Mouse (Mus musculus): ENCODE results near the gene Nup153. TPM values are rescaled to one million over a fixed set of nuclear protein-coding genes. Genes with fewer than 3 reads are reported as not detected.

Nup153 gene
- polyA plus RNA-seq (2015; fragmentation: Nextera tagmentation; extraction: Ambion mirVana) = 6.6 and 8.0 TPM in 2 replicates

GRCm38 (mm10) chr13:46727837-46728268 lies at the start of gene Nup153:
Gene Nup153 (minus strand): TSS chr13:46727940.
- ATAC-seq (peak; percentile 88), DNase-seq (peak; percentile 100)
- Histone ChIP-seq H3K4me3 (ENCODE audit: low read depth, low read length) (peak within 1 kb of the TSS; percentile 74), H3K27ac (ENCODE audit: low read depth) (peak within 1 kb of the TSS; percentile 95), H3K4me1 (ENCODE audit: insufficient read depth) (peaks cover 16% of the 10 kb centered on the region), H3K36me3 (replicated peaks; ENCODE audit: insufficient read depth, low read length) (no peaks in the 10 kb centered on the region), H3K9me3 (ENCODE audit: low read length) (no peaks in the 10 kb centered on the region), H3K4me2 (ENCODE audit: low read depth, low read length) (peak within 1 kb of the TSS; percentile 89), H3K9ac (replicated peaks) (peak within 1 kb of the TSS; percentile 81), H3K27me3 (ENCODE audit: insufficient read depth, low read length) (no peaks in the 10 kb centered on the region)
- peak; percentile 70 for TF ChIP-seq EP300 (IDR thresholded peaks at IDR 0.05; ENCODE audit: low read depth)
- no peak for TF ChIP-seq CTCF (IDR thresholded peaks at IDR 0.05; ENCODE audit: low read depth)
- WGBS (ENCODE audit: insufficient replicate concordance) = 2% methylated on average over 40 of the region's 51 CpGs

GRCm38 (mm10) chr13:46777461-46777860 lies 49.7 kb upstream of the Nup153 start:
- no peak for TF ChIP-seq CTCF (IDR thresholded peaks at IDR 0.05; ENCODE audit: low read depth)
- no peak for TF ChIP-seq EP300 (IDR thresholded peaks at IDR 0.05; ENCODE audit: low read depth)
- H3K4me3 ChIP-seq (ENCODE audit: low read depth, low read length) = no peak overlapping the region
- ATAC-seq (no peak), DNase-seq (no peak)
- no peak overlapping the region for H3K27ac ChIP-seq (ENCODE audit: low read depth)
- 72% methylated on average over 3 of the region's 3 CpGs for WGBS (ENCODE audit: insufficient replicate concordance)
- no peaks in the 10 kb centered on the region for H3K4me1 ChIP-seq (ENCODE audit: insufficient read depth)
- no peak overlapping the region for H3K4me2 ChIP-seq (ENCODE audit: low read depth, low read length)
- peaks cover 16% of the 10 kb centered on the region for H3K36me3 ChIP-seq (replicated peaks; ENCODE audit: insufficient read depth, low read length)
- no peaks in the 10 kb centered on the region for H3K9me3 ChIP-seq (ENCODE audit: low read length)
- H3K27me3 ChIP-seq (ENCODE audit: insufficient read depth, low read length) = no peaks in the 10 kb centered on the region
- no peak overlapping the region for H3K9ac ChIP-seq (replicated peaks)

GRCm38 (mm10) chr13:46776636-46777305 lies 49.0 kb upstream of the Nup153 start:
- Histone ChIP-seq H3K9me3 (ENCODE audit: low read length) (no peaks in the 10 kb centered on the region), H3K4me1 (ENCODE audit: insufficient read depth) (no peaks in the 10 kb centered on the region), H3K27me3 (ENCODE audit: insufficient read depth, low read length) (no peaks in the 10 kb centered on the region), H3K36me3 (replicated peaks; ENCODE audit: insufficient read depth, low read length) (peaks cover 16% of the 10 kb centered on the region), H3K4me3 (ENCODE audit: low read depth, low read length) (no peak overlapping the region), H3K4me2 (ENCODE audit: low read depth, low read length) (no peak overlapping the region), H3K9ac (replicated peaks) (no peak overlapping the region), H3K27ac (ENCODE audit: low read depth) (no peak overlapping the region)
- DNase-seq (no peak), ATAC-seq (no peak)
- WGBS (ENCODE audit: insufficient replicate concordance) = 71% methylated on average over 14 of the region's 14 CpGs
- TF ChIP-seq EP300 (IDR thresholded peaks at IDR 0.05; ENCODE audit: low read depth) = no peak
- no peak for TF ChIP-seq CTCF (IDR thresholded peaks at IDR 0.05; ENCODE audit: low read depth)

- H3K27ac ChIP-seq (ENCODE audit: low read depth) = no peak overlapping the region
- ATAC-seq (no peak), DNase-seq (no peak)
- peaks cover 20% of the 10 kb centered on the region for H3K36me3 ChIP-seq (replicated peaks; ENCODE audit: insufficient read depth, low read length)
- H3K4me2 ChIP-seq (ENCODE audit: low read depth, low read length) = no peak overlapping the region
- no peak overlapping the region for H3K4me3 ChIP-seq (ENCODE audit: low read depth, low read length)
- H3K9me3 ChIP-seq (ENCODE audit: low read length) = no peaks in the 10 kb centered on the region
- WGBS (ENCODE audit: insufficient replicate concordance) = 48% methylated on average over 5 of the region's 5 CpGs
- TF ChIP-seq CTCF (IDR thresholded peaks at IDR 0.05; ENCODE audit: low read depth) = no peak
- TF ChIP-seq EP300 (IDR thresholded peaks at IDR 0.05; ENCODE audit: low read depth) = no peak
- H3K9ac ChIP-seq (replicated peaks) = no peak overlapping the region
- no peaks in the 10 kb centered on the region for H3K27me3 ChIP-seq (ENCODE audit: insufficient read depth, low read length)
- H3K4me1 ChIP-seq (ENCODE audit: insufficient read depth) = no peaks in the 10 kb centered on the region
Measured at GRCm38 (mm10) chr13:46774998-46775397, 47.3 kb upstream of the Nup153 start.

- H3K4me2 ChIP-seq (ENCODE audit: low read depth, low read length) = no peak overlapping the region
- H3K9ac ChIP-seq (replicated peaks) = no peak overlapping the region
- 90% methylated on average over 13 of the region's 13 CpGs for WGBS (ENCODE audit: insufficient replicate concordance)
- H3K27ac ChIP-seq (ENCODE audit: low read depth) = no peak overlapping the region
- no peak for TF ChIP-seq CTCF (IDR thresholded peaks at IDR 0.05; ENCODE audit: low read depth)
- H3K36me3 ChIP-seq (replicated peaks; ENCODE audit: insufficient read depth, low read length) = peaks cover 20% of the 10 kb centered on the region
- no peak for DNase-seq
- no peak for ATAC-seq
- no peaks in the 10 kb centered on the region for H3K4me1 ChIP-seq (ENCODE audit: insufficient read depth)
- no peaks in the 10 kb centered on the region for H3K9me3 ChIP-seq (ENCODE audit: low read length)
- H3K27me3 ChIP-seq (ENCODE audit: insufficient read depth, low read length) = no peaks in the 10 kb centered on the region
- H3K4me3 ChIP-seq (ENCODE audit: low read depth, low read length) = no peak overlapping the region
Measured at GRCm38 (mm10) chr13:46772581-46772980, 44.8 kb upstream of the Nup153 start.

- ATAC-seq = no peak
- H3K9me3 ChIP-seq (ENCODE audit: low read length) = no peaks in the 10 kb centered on the region
- 80% methylated on average over 2 of the region's 2 CpGs for WGBS (ENCODE audit: insufficient replicate concordance)
- no peak overlapping the region for H3K4me3 ChIP-seq (ENCODE audit: low read depth, low read length)
- no peak overlapping the region for H3K4me2 ChIP-seq (ENCODE audit: low read depth, low read length)
- TF ChIP-seq CTCF (IDR thresholded peaks at IDR 0.05; ENCODE audit: low read depth) (no peak), EP300 (IDR thresholded peaks at IDR 0.05; ENCODE audit: low read depth) (no peak)
- H3K27me3 ChIP-seq (ENCODE audit: insufficient read depth, low read length) = no peaks in the 10 kb centered on the region
- H3K4me1 ChIP-seq (ENCODE audit: insufficient read depth) = no peaks in the 10 kb centered on the region
- H3K9ac ChIP-seq (replicated peaks) = no peak overlapping the region
- H3K27ac ChIP-seq (ENCODE audit: low read depth) = no peak overlapping the region
- DNase-seq = no peak
- peaks cover 12% of the 10 kb centered on the region; the same call in 1 of the 2 replicates for H3K36me3 ChIP-seq (replicated peaks; ENCODE audit: insufficient read depth, low read length)
Measured at GRCm38 (mm10) chr13:46765361-46765760, 37.6 kb upstream of the Nup153 start.

Data from liver, postnatal 0 days (tissue).